Mouse (Mus musculus) intestine, postnatal 0 days (tissue): Measurements from ENCODE around the gene Oas2. TPM values are rescaled to one million over a fixed set of nuclear protein-coding genes. Genes with fewer than 3 reads are reported as not detected.

Experiments
- ATAC-seq: fragments of 200-750 bp; cut with Nextera tagmentation; 2 replicates; pipeline ENCODE4 v1.8.0; 2017; ENCODE audit warnings: mild to moderate bottlenecking, moderate TSS enrichment, moderate library complexity
- H3K27ac ChIP-seq: fragments of 300-500 bp; sonication (generic); 2 replicates; pipeline ENCODE4 v1.5.1; 2014; ENCODE audit warnings: mild to moderate bottlenecking, low read depth, low read length, moderate library complexity
- H3K27me3 ChIP-seq: fragments of 300-500 bp; sonication (generic); replicated peaks from 2 replicates; pipeline ENCODE4 v1.6.1; 2014; ENCODE audit warnings: low read length, mixed read lengths; ENCODE audit not compliant: control insufficient read depth, insufficient read depth
- H3K36me3 ChIP-seq: fragments of 300-500 bp; sonication (generic); 2 replicates; pipeline ENCODE4 v1.6.1; 2014; ENCODE audit warnings: mild to moderate bottlenecking, moderate library complexity; ENCODE audit not compliant: control insufficient read depth, insufficient read depth
- H3K4me1 ChIP-seq: fragments of 300-500 bp; sonication (generic); replicated peaks from 2 replicates; pipeline ENCODE4 v1.6.1; 2014; ENCODE audit warnings: antibody characterized with exemption, low read length, mixed read lengths; ENCODE audit not compliant: control insufficient read depth, insufficient read depth
- H3K4me2 ChIP-seq: fragments of 300-500 bp; sonication (generic); replicated peaks from 2 replicates; pipeline ENCODE4 v1.6.1; 2014; ENCODE audit warnings: low read depth, mild to moderate bottlenecking, moderate library complexity
- H3K4me3 ChIP-seq: fragments of 300-500 bp; sonication (generic); 2 replicates; pipeline ENCODE4 v1.5.1; 2014; ENCODE audit warnings: low read depth, low read length
- H3K9ac ChIP-seq: fragments of 300-500 bp; sonication (generic); 2 replicates; pipeline ENCODE4 v1.6.1; 2014; ENCODE audit warnings: mild to moderate bottlenecking, low read depth, low read length
- H3K9me3 ChIP-seq: fragments of 300-500 bp; sonication (generic); 2 replicates; pipeline ENCODE4 v1.6.1; 2016; ENCODE audit warnings: mixed run types; ENCODE audit not compliant: control insufficient read depth
- CTCF ChIP-seq: sonication (generic); IDR thresholded peaks from 2 replicates; pipeline ENCODE4 v1.5.1; 2016; ENCODE audit warnings: low read depth, mild to moderate bottlenecking, control low read depth, antibody characterized with exemption, moderate library complexity
- WGBS: fragments of 180-500 bp; shearing (Covaris S2); extraction: QIAGEN DNeasy Blood & Tissue Kit; methylation state at CpG from one replicate; pipeline ENCODE4 v1.1.7; 2014; 5-methylcytosine and 5-hydroxymethylcytosine counted together
- polyA plus RNA-seq: library from polyadenylated mRNA; unstranded; fragments of >200 nt; fragmentation: Nextera tagmentation; extraction: Ambion mirVana; gene quantifications from 2 replicates; pipeline ENCODE4 v1.2.1, GENCODE M21; 2015

Oas2 gene
- polyA plus RNA-seq, 1 experiment from 2014 or later: 0.23 TPM

- no peaks in the 10 kb centered on the region for H3K9me3 ChIP-seq
- H3K4me1 ChIP-seq: no peaks in the 10 kb centered on the region
- no peaks in the 10 kb centered on the region for H3K36me3 ChIP-seq
- no peak for ATAC-seq
- WGBS: 68% methylated on average over 16 of the region's 16 CpGs
- peaks cover 21% of the 10 kb centered on the region for H3K27me3 ChIP-seq
- H3K4me3 ChIP-seq: no peak overlapping the region
- H3K27ac ChIP-seq: no peak overlapping the region
- H3K9ac ChIP-seq: no peak overlapping the region
- no peak for TF ChIP-seq CTCF
- no peak overlapping the region for H3K4me2 ChIP-seq
Measured at GRCm38 (mm10) chr5:120696057-120696743, 53.5 kb downstream of the Oas2 start.

DNA sequence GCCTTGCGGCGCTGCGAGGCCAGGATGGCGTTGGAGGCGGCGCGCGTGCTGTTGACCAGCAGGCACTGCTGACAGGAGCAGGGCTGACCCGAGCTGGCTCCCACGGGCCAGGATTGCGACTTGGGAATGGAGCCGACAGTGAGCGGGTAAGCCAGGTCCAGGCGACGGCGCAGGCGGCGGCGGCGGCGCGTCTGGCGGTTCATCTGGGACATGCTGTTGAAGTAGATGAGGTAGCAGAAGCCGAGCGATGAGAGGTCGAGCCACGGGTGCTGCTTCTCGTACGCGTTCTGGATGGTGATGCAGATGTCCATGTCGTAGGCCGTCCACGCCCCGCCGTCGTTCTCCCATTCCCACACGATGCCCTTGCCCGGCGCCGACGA lies 55.0 kb downstream of the Oas2 start:
- Histone ChIP-seq H3K27me3 (peaks cover 21% of the 10 kb centered on the region), H3K4me3 (no peak overlapping the region), H3K36me3 (no peaks in the 10 kb centered on the region), H3K9ac (no peak overlapping the region), H3K4me1 (no peaks in the 10 kb centered on the region), H3K4me2 (no peak overlapping the region), H3K9me3 (no peaks in the 10 kb centered on the region), H3K27ac (no peak overlapping the region)
- TF ChIP-seq CTCF: no peak
- no peak for ATAC-seq
- WGBS: 10% methylated on average over 40 of the region's 41 CpGs

DNA sequence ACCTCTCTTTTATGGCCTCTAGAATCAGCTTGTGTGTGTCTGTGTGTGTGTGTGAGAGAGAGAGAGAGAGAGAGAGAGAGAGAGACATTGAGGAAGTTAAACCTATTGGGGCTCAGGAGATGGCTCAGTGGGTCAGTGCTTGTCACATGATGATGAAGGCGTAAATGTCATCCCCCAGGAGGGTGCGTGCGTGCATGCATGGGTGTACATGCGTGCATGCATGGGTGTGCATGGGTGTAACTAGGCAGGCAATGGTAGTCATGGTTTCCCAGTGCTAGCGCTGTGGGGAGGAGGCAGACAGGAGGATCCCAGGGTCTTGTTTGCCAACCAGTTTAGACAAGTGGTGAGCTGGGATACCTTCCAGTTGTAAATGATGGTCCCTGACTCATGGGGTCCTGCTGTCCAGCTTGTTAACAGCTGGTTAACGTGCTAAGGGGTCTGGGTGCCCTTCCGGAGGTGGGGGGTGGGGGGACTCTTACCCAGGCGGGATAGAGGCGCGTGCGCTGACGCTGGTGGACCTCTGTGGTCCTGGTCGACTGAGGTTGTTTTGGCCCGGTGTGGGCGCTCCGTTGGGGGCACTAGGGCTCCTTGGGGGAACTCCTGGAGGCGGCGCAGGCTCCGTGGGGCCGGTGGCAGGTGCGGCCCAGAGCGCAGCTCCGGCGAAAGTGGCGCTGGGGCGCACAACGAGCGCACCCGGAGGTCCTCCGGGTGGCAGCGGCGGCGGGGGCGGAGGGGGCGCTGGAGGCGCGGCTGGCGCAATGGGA lies 55.5 kb downstream of the Oas2 start:
- no peak overlapping the region for H3K27ac ChIP-seq
- H3K27me3 ChIP-seq: peaks cover 21% of the 10 kb centered on the region
- H3K9me3 ChIP-seq: no peaks in the 10 kb centered on the region
- H3K4me1 ChIP-seq: no peaks in the 10 kb centered on the region
- no peak for TF ChIP-seq CTCF
- no peak for ATAC-seq
- H3K9ac ChIP-seq: no peak overlapping the region
- no peak overlapping the region for H3K4me2 ChIP-seq
- 23% methylated on average over 38 of the region's 38 CpGs for WGBS
- H3K36me3 ChIP-seq: no peaks in the 10 kb centered on the region
- no peak overlapping the region for H3K4me3 ChIP-seq

DNA sequence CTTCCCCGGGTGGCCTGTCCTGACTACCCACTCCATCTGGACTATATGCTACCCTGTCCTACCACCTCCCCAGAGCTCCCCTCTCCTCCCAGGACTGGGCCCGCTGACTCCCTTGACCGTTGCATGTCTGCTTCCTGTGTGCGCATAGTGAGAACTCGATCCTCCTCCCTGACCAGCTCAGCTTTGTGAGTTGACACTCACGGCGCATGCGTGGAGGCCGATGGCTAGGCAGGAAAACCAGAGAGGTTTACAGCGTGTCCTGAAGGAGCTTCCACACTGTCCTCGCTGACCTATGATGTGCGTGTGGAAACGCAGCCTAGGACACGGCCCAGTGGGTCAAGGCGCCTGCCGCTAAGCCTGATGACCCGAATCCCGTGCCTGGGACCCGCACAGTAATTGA lies 57.6 kb downstream of the Oas2 start:
- H3K4me3 ChIP-seq: no peak overlapping the region
- H3K9me3 ChIP-seq: no peaks in the 10 kb centered on the region
- H3K27ac ChIP-seq: no peak overlapping the region
- H3K9ac ChIP-seq: no peak overlapping the region
- no peaks in the 10 kb centered on the region for H3K36me3 ChIP-seq
- peaks cover 21% of the 10 kb centered on the region for H3K27me3 ChIP-seq
- no peaks in the 10 kb centered on the region for H3K4me1 ChIP-seq
- no peak overlapping the region for H3K4me2 ChIP-seq
- TF ChIP-seq CTCF: no peak
- 70% methylated on average over 19 of the region's 19 CpGs for WGBS
- no peak for ATAC-seq

DNA sequence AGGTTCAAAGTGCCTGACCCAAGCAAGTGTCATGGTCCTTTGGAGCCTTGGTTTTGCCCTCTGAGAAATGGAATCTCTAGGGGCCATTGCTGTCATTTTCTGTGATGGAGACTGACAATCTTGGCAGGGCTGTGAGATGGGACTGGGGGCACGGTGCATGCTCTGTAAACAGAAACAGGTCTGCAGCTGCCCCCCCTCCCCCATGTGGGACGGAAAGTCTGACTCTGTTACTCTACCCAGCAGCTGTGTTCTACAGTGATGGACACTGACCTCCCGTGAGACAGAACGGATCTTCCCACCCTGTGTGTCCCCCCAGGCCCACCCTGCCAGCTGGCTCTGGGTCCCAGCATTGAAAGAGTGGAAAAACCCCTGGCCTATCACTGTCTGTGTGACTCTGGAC lies 59.2 kb downstream of the Oas2 start:
- no peak for TF ChIP-seq CTCF
- H3K36me3 ChIP-seq: no peaks in the 10 kb centered on the region
- H3K4me3 ChIP-seq: no peak overlapping the region
- H3K27me3 ChIP-seq: peaks cover 17% of the 10 kb centered on the region
- no peaks in the 10 kb centered on the region for H3K9me3 ChIP-seq
- no peak overlapping the region for H3K27ac ChIP-seq
- no peaks in the 10 kb centered on the region for H3K4me1 ChIP-seq
- H3K4me2 ChIP-seq: no peak overlapping the region
- no peak overlapping the region for H3K9ac ChIP-seq
- 44% methylated on average over 4 of the region's 4 CpGs for WGBS
- no peak for ATAC-seq

DNA sequence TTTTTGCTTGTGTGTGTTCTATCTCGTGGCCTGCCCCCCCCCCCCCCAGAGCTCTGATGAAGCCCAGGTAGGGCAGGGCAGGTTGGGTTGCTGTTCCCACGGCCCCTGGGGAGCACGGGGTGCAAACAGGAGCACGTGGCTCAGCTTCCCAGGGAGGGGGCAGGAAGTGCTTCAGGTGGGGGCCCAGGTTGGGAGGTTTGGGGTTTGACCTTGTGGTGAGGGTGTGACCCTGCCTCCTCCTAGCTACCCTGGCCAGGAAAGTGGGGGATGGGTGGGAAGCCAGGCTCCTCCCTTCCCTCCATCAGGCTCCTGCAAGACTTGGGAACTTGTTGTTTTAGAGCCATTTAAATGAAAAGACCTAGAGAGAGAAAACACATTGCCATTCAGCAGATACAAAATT lies 61.2 kb downstream of the Oas2 start:
- H3K27me3 ChIP-seq: peaks cover 8% of the 10 kb centered on the region; the same call in 1 of the 2 replicates
- ATAC-seq: no peak
- H3K4me1 ChIP-seq: no peaks in the 10 kb centered on the region
- H3K4me2 ChIP-seq: no peak overlapping the region
- 21% methylated on average over 4 of the region's 4 CpGs for WGBS
- H3K36me3 ChIP-seq: no peaks in the 10 kb centered on the region
- H3K27ac ChIP-seq: no peak overlapping the region
- TF ChIP-seq CTCF: no peak
- no peak overlapping the region for H3K9ac ChIP-seq
- H3K4me3 ChIP-seq: no peak overlapping the region
- H3K9me3 ChIP-seq: no peaks in the 10 kb centered on the region
